Mouse (Mus musculus): Measurements from ENCODE around the gene Tomm40. TPM values are rescaled to one million over a fixed set of nuclear protein-coding genes. Genes with fewer than 3 reads are reported as not detected.

Gene Tomm40
- total RNA-seq, 2 experiments from 2014 or later: 157 to 171 TPM

Other genes starting within 250 kb of the Tomm40 start
- 1 to 10 TPM; 5.2 to 5.4 TPM for gene Bloc1s3, start 207.1 kb downstream of the Tomm40 start, total RNA-seq (2021)
- gene Trappc6a, start 207.0 kb downstream of the Tomm40 start, total RNA-seq (2021): 10 to 100 TPM; 76.6 to 80.9 TPM
- under 1 TPM; 0.18 to 0.21 TPM for gene Nkpd1, start 197.6 kb downstream of the Tomm40 start, total RNA-seq (2021)
- 10 to 100 TPM; 59.2 to 60.8 TPM for gene Ppp1r37, start 152.4 kb downstream of the Tomm40 start, total RNA-seq (2021)
- under 1 TPM; 0.55 to 0.60 TPM for gene Zfp296, start 138.2 kb downstream of the Tomm40 start, total RNA-seq (2021)
- gene Gemin7, start 137.8 kb downstream of the Tomm40 start, total RNA-seq (2021): 10 to 100 TPM; 54.7 to 56.2 TPM
- gene Clasrp, start 111.0 kb downstream of the Tomm40 start, total RNA-seq (2021): 10 to 100 TPM; 29.6 to 58.3 TPM
- 10 to 100 TPM; 18.8 to 21.6 TPM for gene Relb, start 86.0 kb downstream of the Tomm40 start, total RNA-seq (2021)
- 100 to 1,000 TPM; 108 to 117 TPM for gene Clptm1, start 50.4 kb downstream of the Tomm40 start, total RNA-seq (2021)
- 100 to 1,000 TPM in 1 of 2 experiments, 10 to 100 TPM in 1; 52.0 to 144 TPM for gene Apoc2, start 37.5 kb downstream of the Tomm40 start, total RNA-seq (2021)
- gene Gm44805, start 34.0 kb downstream of the Tomm40 start, total RNA-seq (2021): 1 to 10 TPM; 1.3 to 1.5 TPM
- gene Apoc4, start 34.0 kb downstream of the Tomm40 start, total RNA-seq (2021): 100 to 1,000 TPM; 211 to 416 TPM
- 1,000 to 10,000 TPM in 1 of 2 experiments, 100 to 1,000 TPM in 1; 910 to 1,570 TPM for gene Apoc1, start 22.8 kb downstream of the Tomm40 start, total RNA-seq (2021)
- 1,000 to 10,000 TPM; 1,872 to 4,173 TPM for gene Apoe, start 16.2 kb downstream of the Tomm40 start, total RNA-seq (2021)
- gene Nectin2, start 35.0 kb upstream of the Tomm40 start, total RNA-seq (2021): 100 to 1,000 TPM in 1 of 2 experiments, 10 to 100 TPM in 1; 86.7 to 106 TPM
- gene Bcam, start 55.6 kb upstream of the Tomm40 start, total RNA-seq (2021): 10 to 100 TPM; 62.4 to 75.1 TPM
- gene Cblc, start 81.4 kb upstream of the Tomm40 start, total RNA-seq (2021): 1 to 10 TPM; 1.8 to 3.2 TPM
- 10 to 100 TPM; 15.4 to 16.6 TPM for gene Bcl3, start 107.3 kb upstream of the Tomm40 start, total RNA-seq (2021)
- not detected for gene Gm19345, start 136.6 kb upstream of the Tomm40 start, total RNA-seq (2021)
- under 1 TPM in 1 of 2 experiments, not detected in 1; 0.18 TPM for gene Ceacam16, start 145.9 kb upstream of the Tomm40 start, total RNA-seq (2021)
- not detected for gene Ceacam19, start 172.5 kb upstream of the Tomm40 start, total RNA-seq (2021)
- gene Pvr, start 205.7 kb upstream of the Tomm40 start, total RNA-seq (2021): 10 to 100 TPM; 20.9 to 24.9 TPM
- gene Igsf23, start 235.3 kb upstream of the Tomm40 start, total RNA-seq (2021): under 1 TPM; 0.27 TPM
- not detected for gene Ceacam20, start 250.0 kb upstream of the Tomm40 start, total RNA-seq (2021)